ENCODE assay signal across 8 mouse cellular contexts in genomic region chr6:82996740-82997315, GRCm38 (mm10). TPM values are rescaled to one million over a fixed set of nuclear protein-coding genes. Genes with fewer than 3 reads are reported as not detected.
DNase-seq lines count a peak whose midpoint lies in the region; ATAC-seq and TF ChIP-seq lines count a peak whose summit lies in the region.

No protein-coding gene starts in this region.

- H3K9me3 ChIP-seq in CH12.LX (replicated peaks; ENCODE audit: low read length), result peaks cover 5% of the 10 kb centered on the region
- H3K9me3 ChIP-seq in forebrain, embryonic 11.5 days (ENCODE audit: control insufficient read depth, low read length), result no peaks in the 10 kb centered on the region
- no peaks in the 10 kb centered on the region for H3K9me3 ChIP-seq in heart, embryonic 16.5 days (replicated peaks; ENCODE audit: control insufficient read depth, low read length)
- no peaks in the 10 kb centered on the region for H3K9me3 ChIP-seq in liver, embryonic 15.5 days (replicated peaks)
- no peaks in the 10 kb centered on the region for H3K9me3 ChIP-seq in neural tube, embryonic 12.5 days

- in situ Hi-C loops in CH12.LX (cut with MboI; ENCODE audit: low pct_ligation_motif_present, low pct_unique_long_range_greater_than_20kb, low sequenced_read_pairs), result loop anchor here (5.0 to 25.0 kb wide), 2 partner anchors 105 to 290 kb away; partner anchors contain the start of genes Ccdc142 and Gm42688

- dilution Hi-C loops in CH12.LX (cut with MboI; ENCODE audit: extremely low pct_ligation_motif_present, extremely low pct_unique_long_range_greater_than_20kb, low sequenced_read_pairs), result no loop called here

- WGBS in forebrain, embryonic 11.5 days, result 16% methylated on average over 11 of the region's 11 CpGs
- 6% methylated on average over 11 of the region's 11 CpGs for WGBS in heart, embryonic 16.5 days
- 3% methylated on average over 11 of the region's 11 CpGs for whole genome bisulfite sequencing in liver, embryonic 15.5 days (ENCODE audit: insufficient replicate concordance)
- 19% methylated on average over 11 of the region's 11 CpGs for WGBS in neural tube, embryonic 12.5 days

- H3K4me1 ChIP-seq in CH12.LX (ENCODE audit: control insufficient read depth in 1 of 2, insufficient read depth in 2 of 2), result peaks cover 21 to 35% of the 10 kb centered on the region in 2 experiments
- peaks cover 5% of the 10 kb centered on the region; the same call in 1 of the 2 replicates for H3K4me1 ChIP-seq in forebrain, embryonic 11.5 days (replicated peaks; ENCODE audit: control insufficient read depth, insufficient read depth, low read length)
- H3K4me1 ChIP-seq in heart, embryonic 16.5 days (ENCODE audit: control insufficient read depth, insufficient read depth, low read length), result peaks cover 8% of the 10 kb centered on the region
- peaks cover 24% of the 10 kb centered on the region for H3K4me1 ChIP-seq in liver, embryonic 15.5 days (replicated peaks)
- no peaks in the 10 kb centered on the region for H3K4me1 ChIP-seq in neural tube, embryonic 12.5 days

- peak; percentile 91 for ATAC-seq in forebrain, embryonic 11.5 days (replicated peaks; ENCODE audit: low FRiP score)
- peak; percentile 91 for ATAC-seq in heart, embryonic 16.5 days (replicated peaks; ENCODE audit: extremely low read depth, insufficient read depth, low FRiP score)
- ATAC-seq in liver, embryonic 15.5 days (ENCODE audit: insufficient read depth), result peak; percentile 94
- ATAC-seq in neural tube, embryonic 12.5 days (ENCODE audit: low FRiP score, low read depth), result peak; percentile 92

- DNase-seq in CH12.LX (ENCODE audit: extremely low read depth), result peak; percentile 98
- DNase-seq in c-Kit-positive CD71-positive TER-119-negative erythroid progenitor cells, embryonic 14.5 days (ENCODE audit: low read depth), result peak; percentile 94
- DNase-seq in forebrain, embryonic 11.5 days (ENCODE audit: low spot score), result peak; percentile 93
- peak; percentile 93 to 95 for DNase-seq in kidney, postnatal 36 days
- DNase-seq in telencephalon, adult 2 months (ENCODE audit: low read depth, low spot score), result peak; percentile 93

- peak; percentile 82 to 93 for TF ChIP-seq CTCF in CH12.LX (conservative IDR thresholded peaks at IDR 0.05 in 1 of 2, IDR thresholded peaks at IDR 0.05 in 1 of 2; ENCODE audit: low read depth in 2 of 2, low read length in 2 of 2)

- TF ChIP-seq EP300 in CH12.LX (IDR thresholded peaks at IDR 0.05; ENCODE audit: low read length), result no peak

- no peaks in the 10 kb centered on the region for H3K36me3 ChIP-seq in CH12.LX (replicated peaks in 1 of 2; ENCODE audit: control insufficient read depth in 1 of 2, insufficient read depth in 1 of 2, low read length in 1 of 2)
- no peaks in the 10 kb centered on the region for H3K36me3 ChIP-seq in forebrain, embryonic 11.5 days (ENCODE audit: control insufficient read depth, insufficient read depth, low read length)
- no peaks in the 10 kb centered on the region for H3K36me3 ChIP-seq in heart, embryonic 16.5 days (ENCODE audit: control insufficient read depth, insufficient read depth)
- no peaks in the 10 kb centered on the region for H3K36me3 ChIP-seq in liver, embryonic 15.5 days (replicated peaks)
- H3K36me3 ChIP-seq in neural tube, embryonic 12.5 days, result no peaks in the 10 kb centered on the region

- peak overlapping the region; percentile 63 for H3K9ac ChIP-seq in CH12.LX (ENCODE audit: insufficient read depth, low read depth)
- no peak overlapping the region for H3K9ac ChIP-seq in forebrain, embryonic 11.5 days (ENCODE audit: low read length)
- peak overlapping the region; percentile 47 for H3K9ac ChIP-seq in heart, embryonic 16.5 days (ENCODE audit: low read length)
- peak overlapping the region; percentile 34 for H3K9ac ChIP-seq in liver, embryonic 15.5 days
- H3K9ac ChIP-seq in neural tube, embryonic 12.5 days, result no peak overlapping the region

- no peaks in the 10 kb centered on the region for H3K27me3 ChIP-seq in CH12.LX (replicated peaks)
- no peaks in the 10 kb centered on the region for H3K27me3 ChIP-seq in forebrain, embryonic 11.5 days (ENCODE audit: control insufficient read depth, insufficient read depth, low read length)
- no peaks in the 10 kb centered on the region for H3K27me3 ChIP-seq in heart, embryonic 16.5 days (ENCODE audit: control insufficient read depth, insufficient read depth, low read length)
- no peaks in the 10 kb centered on the region for H3K27me3 ChIP-seq in liver, embryonic 15.5 days
- H3K27me3 ChIP-seq in neural tube, embryonic 12.5 days (replicated peaks), result no peaks in the 10 kb centered on the region

- peak overlapping the region; percentile 91 for H3K27ac ChIP-seq in CH12.LX (ENCODE audit: insufficient read depth, low read depth)
- no peak overlapping the region for H3K27ac ChIP-seq in forebrain, embryonic 11.5 days (ENCODE audit: low read depth, low read length)
- peak overlapping the region; percentile 62 for H3K27ac ChIP-seq in heart, embryonic 16.5 days (ENCODE audit: low read length)
- H3K27ac ChIP-seq in liver, embryonic 15.5 days (replicated peaks), result peak overlapping the region; percentile 92
- no peak overlapping the region for H3K27ac ChIP-seq in neural tube, embryonic 12.5 days

- peak; percentile 87 for TF ChIP-seq RAD21 in CH12.LX (IDR thresholded peaks at IDR 0.05; ENCODE audit: low read depth, low read length)

- no peaks in the 10 kb centered on the region for H3K79me2 ChIP-seq in CH12.LX (replicated peaks; ENCODE audit: control insufficient read depth, extremely low read depth, insufficient read depth, poor library complexity, severe bottlenecking)

- H3K4me3 ChIP-seq in CH12.LX (replicated peaks in 1 of 3; ENCODE audit: low read depth in 2 of 3, low read length in 2 of 3, poor library complexity in 1 of 3), result peak overlapping the region in 1 of 3 experiments; percentile 36
- no peak overlapping the region for H3K4me3 ChIP-seq in forebrain, embryonic 11.5 days (ENCODE audit: low read depth, low read length)
- H3K4me3 ChIP-seq in heart, embryonic 16.5 days (ENCODE audit: low read length), result peak overlapping the region; percentile 35; the same call in 1 of the 2 replicates
- H3K4me3 ChIP-seq in liver, embryonic 15.5 days (replicated peaks), result peak overlapping the region; percentile 25
- H3K4me3 ChIP-seq in neural tube, embryonic 12.5 days, result no peak overlapping the region

- TF ChIP-seq POLR2A in CH12.LX (IDR thresholded peaks at IDR 0.05; ENCODE audit: low read depth, low read length), result peak; percentile 60

- peak overlapping the region; percentile 12; the same call in 1 of the 2 replicates for H3K4me2 ChIP-seq in CH12.LX (ENCODE audit: insufficient read depth, low read depth, poor library complexity, severe bottlenecking)
- peak overlapping the region; percentile 8; the same call in 1 of the 2 replicates for H3K4me2 ChIP-seq in forebrain, embryonic 11.5 days (ENCODE audit: low read depth, low read length, severe bottlenecking)
- H3K4me2 ChIP-seq in heart, embryonic 16.5 days (ENCODE audit: low read depth, low read length), result peak overlapping the region; percentile 61
- H3K4me2 ChIP-seq in liver, embryonic 15.5 days, result peak overlapping the region; percentile 61
- H3K4me2 ChIP-seq in neural tube, embryonic 12.5 days (replicated peaks), result peak overlapping the region; percentile 32

RNA-seq across cellular contexts. Expression of gene Dok1, which starts 36.4 kb away (rescaled TPM):
- total RNA-seq in CH12.LX (2012; rRNA removed) (33.2 and 34.7 TPM in 2 replicates), CH12.LX (2014; rRNA removed) (21.3 and 21.4 TPM in 2 replicates)
- 23.8 and 24.6 TPM in 2 replicates for polyA plus RNA-seq in CH12.LX (2012; ENCODE audit: insufficient read length, low read depth)
- polyA plus RNA-seq in forebrain, embryonic 11.5 days (2014; fragmentation: Nextera tagmentation; extraction: Ambion mirVana), result 4.8 and 5.6 TPM in 2 replicates
- 8.5 and 9.5 TPM in 2 replicates for polyA plus RNA-seq in heart, embryonic 16.5 days (2015; fragmentation: Nextera tagmentation; extraction: Ambion mirVana)
- polyA plus RNA-seq in liver, embryonic 15.5 days (2015; fragmentation: Nextera tagmentation; extraction: Ambion mirVana), result 19.9 and 21.1 TPM in 2 replicates
- polyA plus RNA-seq in neural tube, embryonic 12.5 days (2016; fragmentation: Nextera tagmentation; extraction: Ambion mirVana), result 5.8 and 6.5 TPM in 2 replicates

RNA-seq across cellular contexts. Expression of gene Loxl3, which starts 37.1 kb away (rescaled TPM):
- total RNA-seq in CH12.LX (2012; rRNA removed), result 0.93 and 1.0 TPM in 2 replicates
- total RNA-seq in CH12.LX (2014; rRNA removed), result 0.05 TPM in 1 of 2 replicates, not detected in the other
- 0.74 and 1.0 TPM in 2 replicates for polyA plus RNA-seq in CH12.LX (2012; ENCODE audit: insufficient read length, low read depth)
- 9.2 and 9.9 TPM in 2 replicates for polyA plus RNA-seq in forebrain, embryonic 11.5 days (2014; fragmentation: Nextera tagmentation; extraction: Ambion mirVana)
- polyA plus RNA-seq in heart, embryonic 16.5 days (2015; fragmentation: Nextera tagmentation; extraction: Ambion mirVana), result 8.0 and 8.3 TPM in 2 replicates
- 1.7 and 2.1 TPM in 2 replicates for polyA plus RNA-seq in liver, embryonic 15.5 days (2015; fragmentation: Nextera tagmentation; extraction: Ambion mirVana)
- 9.1 and 9.4 TPM in 2 replicates for polyA plus RNA-seq in neural tube, embryonic 12.5 days (2016; fragmentation: Nextera tagmentation; extraction: Ambion mirVana)

RNA-seq across cellular contexts. Expression of gene M1ap, which starts 50.1 kb away (rescaled TPM):
- total RNA-seq in CH12.LX (2012; rRNA removed) (3.0 and 6.4 TPM in 2 replicates), CH12.LX (2014; rRNA removed) (1.8 and 2.4 TPM in 2 replicates)
- 3.9 and 4.7 TPM in 2 replicates for polyA plus RNA-seq in CH12.LX (2012; ENCODE audit: insufficient read length, low read depth)
- polyA plus RNA-seq in forebrain, embryonic 11.5 days (2014; fragmentation: Nextera tagmentation; extraction: Ambion mirVana), result 0.35 and 0.39 TPM in 2 replicates
- polyA plus RNA-seq in heart, embryonic 16.5 days (2015; fragmentation: Nextera tagmentation; extraction: Ambion mirVana), result 0.69 and 0.71 TPM in 2 replicates
- 11.0 and 12.3 TPM in 2 replicates for polyA plus RNA-seq in liver, embryonic 15.5 days (2015; fragmentation: Nextera tagmentation; extraction: Ambion mirVana)
- 0.49 TPM in 1 of 2 replicates, not detected in the other for polyA plus RNA-seq in neural tube, embryonic 12.5 days (2016; fragmentation: Nextera tagmentation; extraction: Ambion mirVana)

RNA-seq across cellular contexts. Expression of gene Sema4f, which starts 57.3 kb away (rescaled TPM):
- total RNA-seq in CH12.LX (2012; rRNA removed), result 0.04 TPM in 1 of 2 replicates, not detected in the other
- total RNA-seq in CH12.LX (2014; rRNA removed), result not detected in 2 replicates
- not detected in 2 replicates for polyA plus RNA-seq in CH12.LX (2012; ENCODE audit: insufficient read length, low read depth)
- 2.0 and 2.2 TPM in 2 replicates for polyA plus RNA-seq in forebrain, embryonic 11.5 days (2014; fragmentation: Nextera tagmentation; extraction: Ambion mirVana)
- polyA plus RNA-seq in heart, embryonic 16.5 days (2015; fragmentation: Nextera tagmentation; extraction: Ambion mirVana), result 0.53 and 1.2 TPM in 2 replicates
- polyA plus RNA-seq in liver, embryonic 15.5 days (2015; fragmentation: Nextera tagmentation; extraction: Ambion mirVana), result 0.06 and 0.10 TPM in 2 replicates
- polyA plus RNA-seq in neural tube, embryonic 12.5 days (2016; fragmentation: Nextera tagmentation; extraction: Ambion mirVana), result 12.9 and 15.1 TPM in 2 replicates

RNA-seq across cellular contexts. Expression of gene Aup1, which starts 57.5 kb away (rescaled TPM):
- total RNA-seq in CH12.LX (2012; rRNA removed), result 235 and 240 TPM in 2 replicates
- 108 and 119 TPM in 2 replicates for total RNA-seq in CH12.LX (2014; rRNA removed)
- 284 and 324 TPM in 2 replicates for polyA plus RNA-seq in CH12.LX (2012; ENCODE audit: insufficient read length, low read depth)
- polyA plus RNA-seq in forebrain, embryonic 11.5 days (2014; fragmentation: Nextera tagmentation; extraction: Ambion mirVana), result 124 and 125 TPM in 2 replicates
- 140 and 148 TPM in 2 replicates for polyA plus RNA-seq in heart, embryonic 16.5 days (2015; fragmentation: Nextera tagmentation; extraction: Ambion mirVana)
- polyA plus RNA-seq in liver, embryonic 15.5 days (2015; fragmentation: Nextera tagmentation; extraction: Ambion mirVana), result 189 and 201 TPM in 2 replicates
- 158 and 167 TPM in 2 replicates for polyA plus RNA-seq in neural tube, embryonic 12.5 days (2016; fragmentation: Nextera tagmentation; extraction: Ambion mirVana)

Comparison
In these comparisons a context has a peak if more than half of its experiments do, and no peak if none do; other contexts are left out.
1. H3K27ac ChIP-seq: peak in CH12.LX (single experiment), heart, embryonic 16.5 days (single experiment) and liver, embryonic 15.5 days (single experiment); none in forebrain, embryonic 11.5 days (single experiment) and neural tube, embryonic 12.5 days (single experiment).
2. H3K4me2 ChIP-seq: peak in every context shown above with its lines; median percentile 61 in heart, embryonic 16.5 days; 61 in liver, embryonic 15.5 days; 32 in neural tube, embryonic 12.5 days; 12 in CH12.LX; 8 in forebrain, embryonic 11.5 days.
3. H3K4me3 ChIP-seq: peak in heart, embryonic 16.5 days (single experiment) and liver, embryonic 15.5 days (single experiment); none in forebrain, embryonic 11.5 days (single experiment) and neural tube, embryonic 12.5 days (single experiment).
4. H3K9ac ChIP-seq: peak in CH12.LX (single experiment), heart, embryonic 16.5 days (single experiment) and liver, embryonic 15.5 days (single experiment); none in forebrain, embryonic 11.5 days (single experiment) and neural tube, embryonic 12.5 days (single experiment).
5. Peak in every context shown above with its lines, with median percentiles within 50 percentile points of each other: DNase-seq and ATAC-seq.